In genomic region chr4:95966928-95967724, GRCm38 (mm10) we compare ENCODE assay signal across 8 mouse cellular contexts. TPM values are rescaled to one million over a fixed set of nuclear protein-coding genes. Genes with fewer than 3 reads are reported as not detected.
DNase-seq lines count a peak whose midpoint lies in the region; ATAC-seq and TF ChIP-seq lines count a peak whose summit lies in the region.

Gene Hook1 (plus strand): TSS chr4:95967240.

- peak; percentile 99 for ATAC-seq in hindbrain, postnatal 0 days

- peak within 1 kb of the TSS; percentile 82 for H3K4me2 ChIP-seq in hindbrain, postnatal 0 days (ENCODE audit: low read depth, low read length)

- H3K27me3 ChIP-seq in hindbrain, postnatal 0 days (ENCODE audit: insufficient read depth, low read length), result no peaks in the 10 kb centered on the region

- H3K9me3 ChIP-seq in hindbrain, postnatal 0 days (ENCODE audit: low read length), result no peaks in the 10 kb centered on the region

- no peaks in the 10 kb centered on the region for H3K36me3 ChIP-seq in hindbrain, postnatal 0 days (ENCODE audit: insufficient read depth, low read length)

- TF ChIP-seq CTCF in hindbrain, postnatal 0 days (IDR thresholded peaks at IDR 0.05; ENCODE audit: low read depth), result peak; percentile 16; the same call in 1 of the 2 replicates

- peak within 1 kb of the TSS; percentile 89 for H3K27ac ChIP-seq in hindbrain, postnatal 0 days

- 0 out of 2 replicates have a peak, but pooled peaks cover 6% of the 10 kb centered on the region for H3K4me1 ChIP-seq in hindbrain, postnatal 0 days (ENCODE audit: insufficient read depth, low read length)

- WGBS in hindbrain, postnatal 0 days, result 3% methylated on average over 76 of the region's 82 CpGs

- peak within 1 kb of the TSS; percentile 74 for H3K4me3 ChIP-seq in hindbrain, postnatal 0 days (ENCODE audit: low read length)

- peak within 1 kb of the TSS; percentile 79 for H3K9ac ChIP-seq in hindbrain, postnatal 0 days (replicated peaks; ENCODE audit: low read length)

- peak; percentile 74 to 86 for DNase-seq in adrenal gland, adult 18-20 months (ENCODE audit: low spot score in 2 of 2)
- DNase-seq in embryo, embryonic 10.5 days (ENCODE audit: low spot score), result peak; percentile 94
- DNase-seq in gastrocnemius, postnatal 10 days, result peak; percentile 78
- DNase-seq in hindbrain, postnatal 0 days (ENCODE audit: low spot score), result peak; percentile 98
- DNase-seq in left cerebral cortex, adult 11 months (ENCODE audit: low spot score), result peak; percentile 94
- peak; percentile 96 for DNase-seq in lung, postnatal 25 days (ENCODE audit: low spot score)
- peak; percentile 96 for DNase-seq in retina, adult 2 months (ENCODE audit: low read depth, low spot score)
- DNase-seq in thymus, postnatal 14 days, result peak; percentile 97

RNA-seq across cellular contexts. Expression of gene Hook1, which starts in this region (rescaled TPM):
- 1 to 10 TPM; 8.7 to 9.5 TPM for total RNA-seq in adrenal gland, adult 18-20 months (2021)
- 1 to 10 TPM; 5.6 to 8.2 TPM for total RNA-seq in gastrocnemius, postnatal 10 days (2021)
- total RNA-seq in hindbrain, postnatal 0 days (2014; rRNA removed), result 29.3 and 30.4 TPM in 2 replicates
- 53.6 and 54.1 TPM in 2 replicates for polyA plus RNA-seq in hindbrain, postnatal 0 days (2015; fragmentation: Nextera tagmentation; extraction: Ambion mirVana)

Comparison
In these comparisons a context has a peak if more than half of its experiments do, and no peak if none do; other contexts are left out.
1. Peak in every context shown above with its lines: DNase-seq, ATAC-seq, H3K4me3 ChIP-seq and H3K27ac ChIP-seq.